Comparison of ENCODE assay signal across 8 mouse cellular contexts in the genomic region with DNA sequence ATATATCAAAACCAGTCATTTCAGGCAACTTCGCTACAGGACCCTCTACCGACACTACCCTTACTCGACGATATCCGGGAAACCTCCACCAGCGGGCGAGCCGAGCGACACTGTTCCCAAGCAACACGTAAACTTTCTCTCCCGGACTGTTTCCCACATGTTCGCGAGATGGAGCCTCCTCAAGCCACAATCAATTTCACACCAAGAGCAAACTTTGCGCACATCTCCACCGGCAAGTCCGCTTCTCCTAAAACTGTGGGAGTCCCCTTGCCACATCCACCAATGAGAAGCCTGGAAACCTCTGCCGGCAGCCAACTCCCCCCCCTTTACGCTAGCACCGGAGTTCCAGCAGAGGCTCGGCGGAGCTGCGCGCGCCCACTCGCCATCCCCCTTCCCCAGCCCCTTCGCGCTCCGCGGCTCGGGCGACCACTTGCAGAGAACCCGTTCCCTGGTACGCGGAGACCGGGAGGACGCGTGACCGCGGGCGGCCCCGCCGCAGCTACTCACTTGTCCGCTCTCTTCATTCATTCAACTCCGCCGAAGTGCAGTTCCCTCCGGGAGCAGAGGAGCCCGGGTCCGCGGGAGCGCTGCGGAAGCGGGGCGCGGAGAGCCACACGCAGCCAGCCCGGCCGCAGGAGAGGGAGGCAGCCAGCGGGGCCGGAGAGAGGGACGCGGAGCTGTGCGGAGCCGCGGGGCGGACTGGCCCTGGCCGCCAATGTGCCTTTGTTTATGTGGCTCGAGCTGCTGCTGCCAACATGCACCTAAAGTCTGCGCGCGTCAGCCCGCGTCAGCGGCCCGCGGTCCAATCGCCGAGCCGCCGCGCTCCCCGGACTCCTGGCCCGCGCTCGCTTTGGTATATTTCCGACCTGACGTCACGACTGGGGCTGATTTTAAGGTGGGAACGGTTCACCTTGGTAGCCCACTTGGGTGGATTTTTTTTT. TPM values are rescaled to one million over a fixed set of nuclear protein-coding genes. Genes with fewer than 3 reads are reported as not detected.
A peak's percentile ranks its signal among the peaks of the same experiment; 100 is the strongest.
DNase-seq lines count a peak whose midpoint lies in the region; ATAC-seq lines count a peak whose summit lies in the region.

No protein-coding gene starts in this region.

- H3K4me2 ChIP-seq in hindbrain, embryonic 16.5 days (ENCODE audit: low read length), result peak overlapping the region; percentile 95

- peak; percentile 88 for ATAC-seq in hindbrain, embryonic 16.5 days
- peak; percentile 36 for ATAC-seq in megakaryocyte, adult 5-6 weeks (ENCODE audit: poor library complexity, severe bottlenecking)

- H3K9ac ChIP-seq in hindbrain, embryonic 16.5 days (ENCODE audit: low read depth, low read length), result peak overlapping the region; percentile 61

- under 1% methylated on average over 82 of the region's 88 CpGs for WGBS in hindbrain, embryonic 16.5 days

- no peaks in the 10 kb centered on the region for H3K9me3 ChIP-seq in hindbrain, embryonic 16.5 days (ENCODE audit: control insufficient read depth, low read length)

- peaks cover 20% of the 10 kb centered on the region for H3K4me1 ChIP-seq in hindbrain, embryonic 16.5 days (ENCODE audit: control insufficient read depth, insufficient read depth, low read depth, low read length)

- H3K36me3 ChIP-seq in hindbrain, embryonic 16.5 days (ENCODE audit: control insufficient read depth, insufficient read depth, low read length), result no peaks in the 10 kb centered on the region

- peak overlapping the region; percentile 65 for H3K4me3 ChIP-seq in hindbrain, embryonic 16.5 days (ENCODE audit: low read length)

- DNase-seq in Muller cell, postnatal 12 days (ENCODE audit: inconsistent ontology term), result peak; percentile 84
- DNase-seq in cerebellum, adult 9-11 months, result peak; percentile 88
- peak; percentile 50 for DNase-seq in gastrocnemius, adult 18-20 months (ENCODE audit: low spot score)
- DNase-seq in left cerebral cortex, adult 8-10 months (ENCODE audit: low spot score in 2 of 2), result peak; percentile 60 to 64
- peak; percentile 89 for DNase-seq in right cerebral cortex, postnatal 25 days
- peak; percentile 72 for DNase-seq in yolk sac, embryonic 10.5 days (ENCODE audit: low spot score)

- H3K27ac ChIP-seq in hindbrain, embryonic 16.5 days (ENCODE audit: low read depth, low read length), result peak overlapping the region; percentile 54; the same call in 1 of the 2 replicates

- peaks cover 24% of the 10 kb centered on the region for H3K27me3 ChIP-seq in hindbrain, embryonic 16.5 days (replicated peaks; ENCODE audit: control insufficient read depth, insufficient read depth, low read length)

RNA-seq across cellular contexts. Expression of gene Nr4a2, which starts 9.3 kb away (rescaled TPM):
- total RNA-seq in gastrocnemius, adult 18-20 months (2021), result 1 to 10 TPM; 2.0 to 3.3 TPM
- polyA plus RNA-seq in hindbrain, embryonic 16.5 days (2015; fragmentation: Nextera tagmentation; extraction: Ambion mirVana), result 15.3 and 19.2 TPM in 2 replicates
- total RNA-seq in left cerebral cortex, adult 8-10 months (2022), result 10 to 100 TPM; 31.6 to 40.2 (median 39.3) TPM
- 1.9 and 6.6 TPM in 2 replicates for total RNA-seq in megakaryocyte, adult 5-6 weeks (2015)
- total RNA-seq in megakaryocyte, adult 5-6 weeks (2017), result 1.7 and 1.8 TPM in 2 replicates

Comparison
In these comparisons a context has a peak if more than half of its experiments do, and no peak if none do; other contexts are left out.
1. Peak in every context shown above with its lines: DNase-seq, ATAC-seq, H3K4me3 ChIP-seq and H3K27ac ChIP-seq.
2. RNA of gene Nr4a2, which starts 9.3 kb away (total RNA-seq): 31.6 to 40.2 TPM in left cerebral cortex, adult 8-10 months; 1.7 to 6.6 TPM in megakaryocyte, adult 5-6 weeks and 2.0 to 3.3 TPM in gastrocnemius, adult 18-20 months; every median in the first group is over 4 times any median in the second.